Mouse (Mus musculus) olfactory bulb, adult 2 months (tissue): ENCODE measurements at regions not wholly inside any gene's neighbourhood (a gene's known extent, or its start where the extent isn't known, plus 50 kb on each side); places are given as distances from the start of the nearest gene placed in this dataset.

Source experiments
- H3K27ac ChIP-seq: fragments of 200-500 bp; 2 replicates; pipeline ENCODE4 v1.5.1; 2012; ENCODE audit warnings: low read depth, low read length; ENCODE audit not compliant: insufficient read depth
- H3K4me1 ChIP-seq: fragments of 200-500 bp; 2 replicates; pipeline ENCODE4 v1.6.1; 2012; ENCODE audit warnings: low read length; ENCODE audit not compliant: control insufficient read depth, insufficient read depth
- H3K4me3 ChIP-seq: fragments of 200-500 bp; 2 replicates; pipeline ENCODE4 v1.5.1; 2012; ENCODE audit warnings: mild to moderate bottlenecking, low read depth, low read length, moderate library complexity; ENCODE audit not compliant: insufficient read depth
- CTCF ChIP-seq: fragments of 200-500 bp; IDR thresholded peaks from 2 replicates; pipeline ENCODE4 v1.5.1; 2012; ENCODE audit warnings: low read depth, mild to moderate bottlenecking, low read length, moderate library complexity; ENCODE audit not compliant: insufficient read depth
- POLR2A ChIP-seq: fragments of 200-500 bp; IDR thresholded peaks from 2 replicates; pipeline ENCODE4 v1.6.1; 2012; ENCODE audit warnings: mild to moderate bottlenecking, low read depth, low read length, moderate library complexity; ENCODE audit not compliant: insufficient read depth
- WGBS: fragments of 180-500 bp; shearing (Covaris S2); methylation state at CpG from one replicate; pipeline ENCODE4 v1.1.7; 2018; 5-methylcytosine and 5-hydroxymethylcytosine counted together

- H3K4me3 ChIP-seq, result no peak overlapping the region
- TF ChIP-seq CTCF (no peak), POLR2A (no peak)
- no peak overlapping the region for H3K27ac ChIP-seq
- 62% methylated on average over 5 of the region's 5 CpGs for whole genome bisulfite sequencing
- H3K4me1 ChIP-seq, result no peaks in the 10 kb centered on the region
These were observed 212.4 kb downstream of the Tmem26 start for GRCm38 (mm10) chr10:68935843-68936242.

- Histone ChIP-seq H3K27ac (no peak overlapping the region), H3K4me3 (no peak overlapping the region), H3K4me1 (no peaks in the 10 kb centered on the region)
- no peak for TF ChIP-seq CTCF
- no peak for TF ChIP-seq POLR2A
- WGBS, result 66% methylated on average over 6 of the region's 6 CpGs
These were observed 208.0 kb upstream of the Rhobtb1 start for GRCm38 (mm10) chr10:68943239-68943638.

- Histone ChIP-seq H3K4me3 (no peak overlapping the region), H3K4me1 (no peaks in the 10 kb centered on the region), H3K27ac (no peak overlapping the region)
- WGBS, result 69% methylated on average over 7 of the region's 7 CpGs
- TF ChIP-seq POLR2A (no peak), CTCF (no peak)
These were observed 194.7 kb upstream of the Rhobtb1 start for GRCm38 (mm10) chr10:68956539-68956938.

- H3K27ac ChIP-seq, result no peak overlapping the region
- WGBS, result 60% methylated on average over 1 of the region's 1 CpGs
- no peaks in the 10 kb centered on the region for H3K4me1 ChIP-seq
- TF ChIP-seq CTCF (no peak), POLR2A (no peak)
- no peak overlapping the region for H3K4me3 ChIP-seq
These were observed 189.9 kb upstream of the Rhobtb1 start for GRCm38 (mm10) chr10:68961376-68961775.

- no peak overlapping the region for H3K27ac ChIP-seq
- no peak overlapping the region for H3K4me3 ChIP-seq
- TF ChIP-seq CTCF (no peak), POLR2A (no peak)
- H3K4me1 ChIP-seq, result no peaks in the 10 kb centered on the region
- WGBS, result 52% methylated on average over 8 of the region's 8 CpGs
These were observed 188.1 kb upstream of the Rhobtb1 start for GRCm38 (mm10) chr10:68963090-68963489.

DNA sequence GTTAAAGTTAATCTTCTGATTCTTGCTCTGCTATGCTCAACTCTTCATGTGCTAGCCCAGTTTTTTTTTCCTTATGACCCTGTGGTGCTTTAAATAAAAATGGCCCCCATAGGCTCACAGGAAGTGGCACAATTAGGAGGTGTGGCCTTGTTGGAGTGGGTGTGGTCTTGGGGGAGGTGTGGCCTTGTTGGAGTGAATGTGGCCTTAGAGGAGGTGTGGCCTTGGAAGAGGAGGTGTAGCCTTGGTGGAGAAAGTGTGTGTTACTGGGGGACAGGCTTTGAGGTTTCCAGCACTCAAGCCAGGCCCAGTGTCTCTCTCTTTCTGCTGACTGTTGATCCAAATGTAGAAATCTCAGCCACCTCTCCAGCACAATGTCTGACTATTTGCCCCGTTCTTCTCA is 186.0 kb upstream of the Rhobtb1 start:
- TF ChIP-seq CTCF, result no peak
- TF ChIP-seq POLR2A, result no peak
- 98% methylated on average over 1 of the region's 1 CpGs for WGBS

DNA sequence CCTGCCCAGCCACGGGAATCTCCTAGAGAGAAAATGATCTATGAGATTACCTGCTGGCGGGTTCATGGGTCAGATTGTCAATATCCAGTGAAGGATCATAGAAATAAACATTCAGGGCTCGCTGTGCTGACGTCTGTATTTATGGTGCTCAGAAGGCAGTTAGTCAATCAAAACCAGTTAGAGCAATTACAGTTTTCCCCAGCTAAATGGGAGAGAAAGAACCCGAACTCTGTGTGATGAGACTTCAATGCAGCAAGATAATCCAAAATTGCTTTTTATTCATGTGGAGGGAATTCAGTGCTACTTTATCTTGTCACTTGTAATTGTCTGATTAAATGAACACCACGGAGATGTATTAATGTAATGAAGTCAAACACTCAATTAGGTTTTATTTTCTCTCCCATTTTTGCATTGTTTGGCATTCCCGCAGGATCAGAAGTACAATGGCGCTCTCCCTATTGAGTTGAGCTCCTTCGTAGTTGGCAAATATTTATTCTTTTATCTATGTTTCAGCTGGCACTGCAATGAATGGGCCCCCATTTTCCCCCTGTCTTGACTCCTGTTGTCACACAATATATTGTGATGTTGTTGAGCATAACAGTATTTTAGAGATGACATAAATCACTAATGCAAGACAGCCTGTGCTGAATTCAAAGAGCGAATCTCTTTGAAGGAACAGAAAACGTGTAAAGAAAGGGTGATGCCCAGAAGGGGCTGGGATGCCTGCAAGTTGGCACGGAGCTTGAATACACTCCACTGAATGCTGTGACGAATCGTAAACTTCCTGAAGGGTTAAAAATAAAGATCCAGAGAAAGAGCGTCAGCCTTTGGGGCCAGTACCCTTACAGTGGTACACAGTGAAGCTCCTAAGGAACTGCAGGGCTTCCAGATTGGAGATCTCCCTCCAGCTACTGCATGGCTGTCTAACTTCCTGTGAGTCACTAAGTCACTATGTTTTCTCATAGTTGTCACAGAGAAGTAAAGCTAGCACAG is 183.0 kb upstream of the Rhobtb1 start:
- Histone ChIP-seq H3K4me3 (no peak overlapping the region), H3K27ac (no peak overlapping the region), H3K4me1 (no peaks in the 10 kb centered on the region)
- 42% methylated on average over 15 of the region's 15 CpGs for WGBS
- TF ChIP-seq CTCF (no peak), POLR2A (no peak)

More for the DNA sequence above, 186.0 kb upstream of the Rhobtb1 start:
- no peak overlapping the region for H3K27ac ChIP-seq
- H3K4me1 ChIP-seq, result no peaks in the 10 kb centered on the region
- no peak overlapping the region for H3K4me3 ChIP-seq

DNA sequence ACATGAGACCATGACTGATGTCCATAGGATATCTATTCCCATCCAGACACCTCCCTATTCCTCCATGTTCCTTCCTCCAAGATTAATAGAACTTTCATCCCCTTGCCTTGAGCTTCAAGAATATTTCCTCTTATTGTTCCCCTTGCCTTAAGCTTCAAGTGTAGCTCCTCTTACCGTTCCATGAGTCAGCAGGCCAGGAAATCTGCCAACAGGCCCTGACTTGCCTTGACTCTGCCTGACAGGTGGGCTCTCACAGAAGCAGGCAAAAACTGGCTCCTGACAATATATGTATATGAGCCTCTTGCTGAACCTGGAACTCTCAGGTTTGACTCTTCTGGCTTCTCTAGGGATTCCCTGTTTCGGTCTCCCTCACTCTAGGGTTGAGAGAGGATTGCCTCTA is 180.7 kb upstream of the Rhobtb1 start:
- TF ChIP-seq POLR2A (no peak), CTCF (no peak)
- Histone ChIP-seq H3K27ac (no peak overlapping the region), H3K4me1 (no peaks in the 10 kb centered on the region), H3K4me3 (no peak overlapping the region)
- WGBS, result 87% methylated on average over 2 of the region's 2 CpGs

DNA sequence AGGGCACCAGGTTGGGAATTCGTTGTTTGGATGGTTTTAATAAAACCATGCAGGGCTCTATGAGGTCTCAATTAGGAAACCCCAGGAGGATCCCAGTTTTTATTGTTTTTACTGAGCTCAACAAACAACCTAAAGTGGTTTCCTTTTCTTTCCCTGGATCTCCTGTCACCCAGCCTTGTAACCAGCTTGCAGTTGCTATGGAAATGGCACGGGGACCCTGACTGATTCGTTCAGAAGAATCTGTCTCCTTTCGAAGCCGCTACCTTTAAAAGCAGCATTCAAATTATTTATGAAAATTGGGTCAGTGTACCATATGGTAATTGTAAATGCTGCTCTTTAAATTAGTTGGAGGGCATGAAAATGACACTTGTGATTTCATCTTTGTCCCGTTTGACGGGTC is 176.5 kb upstream of the Rhobtb1 start:
- Histone ChIP-seq H3K4me1 (no peaks in the 10 kb centered on the region), H3K27ac (no peak overlapping the region), H3K4me3 (no peak overlapping the region)
- no peak for TF ChIP-seq CTCF
- TF ChIP-seq POLR2A, result no peak
- 60% methylated on average over 7 of the region's 7 CpGs for WGBS
